Mouse (Mus musculus) G1E-ER4 (cell line): ENCODE data around the gene Gm11213. TPM values are rescaled to one million over a fixed set of nuclear protein-coding genes. Genes with fewer than 3 reads are reported as not detected.

Experiments used
- GATA1 ChIP-seq: IDR thresholded peaks from one replicate; pipeline ENCODE4 v1.8.0; 2012; ENCODE audit warnings: low read length, inconsistent platforms
- polyA plus RNA-seq: library from polyadenylated mRNA; stranded (reverse); fragments of >175 nt; gene quantifications from 2 replicates; pipeline ENCODE4 v1.2.3, GENCODE M21; 2012

Gene Gm11213
- polyA plus RNA-seq = not detected in 2 replicates

- TF ChIP-seq GATA1 = no peak
Observed at GRCm38 (mm10) chr4:63604945-63605344, at the start of gene Gm11213. TSS of gene Gm11213 (minus strand) at chr4:63605261.

GRCm38 (mm10) chr4:63654381-63654780 lies 49.3 kb upstream of the Gm11213 start:
- TF ChIP-seq GATA1 = no peak

- no peak for TF ChIP-seq GATA1
Observed at GRCm38 (mm10) chr4:63643956-63644726, 39.1 kb upstream of the Gm11213 start.

- no peak for TF ChIP-seq GATA1
Observed at GRCm38 (mm10) chr4:63639842-63640241, 34.8 kb upstream of the Gm11213 start.

GRCm38 (mm10) chr4:63638603-63639002 lies 33.5 kb upstream of the Gm11213 start:
- TF ChIP-seq GATA1 = no peak

GRCm38 (mm10) chr4:63633181-63633580 lies 28.1 kb upstream of the Gm11213 start:
- TF ChIP-seq GATA1 = no peak

GRCm38 (mm10) chr4:63627111-63627510 lies 22.1 kb upstream of the Gm11213 start:
- TF ChIP-seq GATA1 = no peak

GRCm38 (mm10) chr4:63625563-63626080 lies 20.6 kb upstream of the Gm11213 start:
- no peak for TF ChIP-seq GATA1

GRCm38 (mm10) chr4:63622378-63622835 lies 17.3 kb upstream of the Gm11213 start, which contains the start of gene Tex48:
TSS of gene Tex48 (minus strand) at chr4:63622428.
- TF ChIP-seq GATA1 = no peak

GRCm38 (mm10) chr4:63621861-63622260 lies 16.8 kb upstream of the Gm11213 start:
- TF ChIP-seq GATA1 = no peak

- TF ChIP-seq GATA1 = no peak
Observed at GRCm38 (mm10) chr4:63608391-63608790, 3.3 kb upstream of the Gm11213 start.

GRCm38 (mm10) chr4:63605968-63606367 lies 907 bp upstream of the Gm11213 start:
- TF ChIP-seq GATA1 = no peak

GRCm38 (mm10) chr4:63605545-63605944 lies 484 bp upstream of the Gm11213 start:
- TF ChIP-seq GATA1 = no peak

- TF ChIP-seq GATA1 = no peak
Observed at GRCm38 (mm10) chr4:63601263-63601662, 3.8 kb downstream of the Gm11213 start.

- no peak for TF ChIP-seq GATA1
Observed at GRCm38 (mm10) chr4:63600786-63601185, 4.3 kb downstream of the Gm11213 start.

GRCm38 (mm10) chr4:63596010-63596409 lies 9.1 kb downstream of the Gm11213 start:
- no peak for TF ChIP-seq GATA1

GRCm38 (mm10) chr4:63595259-63595658 lies 9.8 kb downstream of the Gm11213 start:
- no peak for TF ChIP-seq GATA1
